Comparison of ENCODE assay signal across 12 mouse cellular contexts in genomic region chr16:6348103-6348502, GRCm38 (mm10).
A peak's percentile ranks its signal among the peaks of the same experiment; 100 is the strongest.
DNase-seq lines count a peak whose midpoint lies in the region; ATAC-seq lines count a peak whose summit lies in the region.
"Had no signal": no experiment of that assay in that cellular context is flagged by ENCODE, and none has a peak within 500 bp of the region (broad histone marks: within the 10 kb centered on the region; RNA-seq: fewer than 3 reads in every experiment).

No protein-coding gene starts in this region.

- peaks cover 43% of the 10 kb centered on the region for H3K27me3 ChIP-seq in heart, embryonic 14.5 days (ENCODE audit: control insufficient read depth, insufficient read depth, low read length)
- peaks cover 29% of the 10 kb centered on the region for H3K27me3 ChIP-seq in embryonic facial prominence, embryonic 14.5 days (replicated peaks; ENCODE audit: control insufficient read depth, insufficient read depth, low read length)
- H3K27me3 ChIP-seq in hindbrain, embryonic 15.5 days, result no peaks in the 10 kb centered on the region
- H3K27me3 ChIP-seq: CH12.LX had no signal

- no peaks in the 10 kb centered on the region for H3K4me1 ChIP-seq in heart, embryonic 14.5 days (ENCODE audit: control insufficient read depth in 2 of 2, insufficient read depth in 2 of 2, low read length in 2 of 2)
- peaks cover 3% of the 10 kb centered on the region; the same call in 1 of the 2 replicates for H3K4me1 ChIP-seq in embryonic facial prominence, embryonic 14.5 days (ENCODE audit: control insufficient read depth, insufficient read depth, low read length)
- H3K4me1 ChIP-seq in hindbrain, embryonic 15.5 days (replicated peaks), result peaks cover 28% of the 10 kb centered on the region

- H3K27ac ChIP-seq in heart, embryonic 14.5 days (replicated peaks in 1 of 2; ENCODE audit: control insufficient read depth in 1 of 2, insufficient read depth in 1 of 2, low read depth in 2 of 2, low read length in 2 of 2), result no peak overlapping the region
- H3K27ac ChIP-seq in embryonic facial prominence, embryonic 14.5 days (replicated peaks; ENCODE audit: low read depth, low read length), result no peak overlapping the region
- H3K27ac ChIP-seq in hindbrain, embryonic 15.5 days (replicated peaks), result peak overlapping the region; percentile 81

- no peaks in the 10 kb centered on the region for H3K9me3 ChIP-seq in heart, embryonic 14.5 days (ENCODE audit: control insufficient read depth, low read length)
- H3K9me3 ChIP-seq in embryonic facial prominence, embryonic 14.5 days (ENCODE audit: control insufficient read depth, low read length), result no peaks in the 10 kb centered on the region
- H3K9me3 ChIP-seq in hindbrain, embryonic 15.5 days, result no peaks in the 10 kb centered on the region
- H3K9me3 ChIP-seq: megakaryocyte, embryonic 14.5 days had no signal

- 40% methylated on average over 9 of the region's 9 CpGs for WGBS in heart, embryonic 14.5 days
- 27% methylated on average over 9 of the region's 9 CpGs for WGBS in embryonic facial prominence, embryonic 14.5 days
- 16% methylated on average over 9 of the region's 9 CpGs for WGBS in hindbrain, embryonic 15.5 days

- no peak overlapping the region for H3K9ac ChIP-seq in heart, embryonic 14.5 days (ENCODE audit: low read length)
- no peak overlapping the region for H3K9ac ChIP-seq in embryonic facial prominence, embryonic 14.5 days (ENCODE audit: low read depth, low read length)
- H3K9ac ChIP-seq in hindbrain, embryonic 15.5 days, result peak overlapping the region; percentile 49

- no peak for ATAC-seq in heart, embryonic 14.5 days (ENCODE audit: insufficient number of reproducible peaks, insufficient read depth, low FRiP score, low read depth)
- ATAC-seq in embryonic facial prominence, embryonic 14.5 days (ENCODE audit: low read depth), result no peak
- peak; percentile 23; the same call in 1 of the 2 replicates for ATAC-seq in hindbrain, embryonic 15.5 days (ENCODE audit: low FRiP score, low read depth)
- ATAC-seq: activated CD4-positive, CD25-positive, alpha-beta regulatory T cell, adult 4 months had no signal

- peak overlapping the region in 1 of 2 experiments; percentile 11; a peak in 1 of 4 replicates for H3K4me3 ChIP-seq in heart, embryonic 14.5 days (ENCODE audit: control insufficient read depth in 1 of 2, insufficient read depth in 1 of 2, low read depth in 1 of 2, low read length in 2 of 2)
- peak overlapping the region; percentile 32 for H3K4me3 ChIP-seq in embryonic facial prominence, embryonic 14.5 days (ENCODE audit: low read depth, low read length)
- peak overlapping the region; percentile 49 for H3K4me3 ChIP-seq in hindbrain, embryonic 15.5 days
- H3K4me3 ChIP-seq: megakaryocyte, embryonic 14.5 days had no signal

- H3K4me2 ChIP-seq in heart, embryonic 14.5 days (ENCODE audit: low read length), result peak overlapping the region; percentile 40; the same call in 1 of the 2 replicates
- H3K4me2 ChIP-seq in embryonic facial prominence, embryonic 14.5 days (ENCODE audit: low read depth, low read length), result peak overlapping the region; percentile 60
- H3K4me2 ChIP-seq in hindbrain, embryonic 15.5 days, result peak overlapping the region; percentile 73

- no peaks in the 10 kb centered on the region for H3K36me3 ChIP-seq in heart, embryonic 14.5 days (ENCODE audit: control insufficient read depth, insufficient read depth, low read length)
- H3K36me3 ChIP-seq in embryonic facial prominence, embryonic 14.5 days (ENCODE audit: control insufficient read depth, insufficient read depth, low read length), result no peaks in the 10 kb centered on the region
- H3K36me3 ChIP-seq in hindbrain, embryonic 15.5 days, result no peaks in the 10 kb centered on the region

- intact Hi-C loops in heart, postnatal 25 days (cut with DNase I), result no loop called here

- DNase-seq in heart, postnatal 25 days (ENCODE audit: low spot score), result no peak
- no peak for DNase-seq in embryonic facial prominence, embryonic 14.5 days (ENCODE audit: low spot score)
- peak; percentile 16 for DNase-seq in neural tube, embryonic 10.5 days (ENCODE audit: extremely low spot score, low spot score)
- no peak for DNase-seq in right cerebral cortex, adult 2 months (ENCODE audit: low spot score in 2 of 2)
- DNase-seq in layer of hippocampus, adult 8-10 months (ENCODE audit: low spot score in 2 of 2), result no peak
- DNase-seq in c-Kit-positive CD71-positive TER-119-positive erythroid progenitor cells, embryonic 14.5 days (ENCODE audit: low spot score), result no peak
- DNase-seq: thymus, adult 18-20 months had no signal
